Mouse (Mus musculus) intestine, postnatal 0 days (tissue): ENCODE data around the gene Dcaf8. TPM values are rescaled to one million over a fixed set of nuclear protein-coding genes. Genes with fewer than 3 reads are reported as not detected.

Experiments
- ATAC-seq: fragments of 200-750 bp; cut with Nextera tagmentation; 2 replicates; pipeline ENCODE4 v1.8.0; 2017; ENCODE audit warnings: mild to moderate bottlenecking, moderate TSS enrichment, moderate library complexity
- H3K27ac ChIP-seq: fragments of 300-500 bp; sonication (generic); 2 replicates; pipeline ENCODE4 v1.5.1; 2014; ENCODE audit warnings: mild to moderate bottlenecking, low read depth, low read length, moderate library complexity
- H3K27me3 ChIP-seq: fragments of 300-500 bp; sonication (generic); replicated peaks from 2 replicates; pipeline ENCODE4 v1.6.1; 2014; ENCODE audit warnings: low read length, mixed read lengths; ENCODE audit not compliant: control insufficient read depth, insufficient read depth
- H3K36me3 ChIP-seq: fragments of 300-500 bp; sonication (generic); 2 replicates; pipeline ENCODE4 v1.6.1; 2014; ENCODE audit warnings: mild to moderate bottlenecking, moderate library complexity; ENCODE audit not compliant: control insufficient read depth, insufficient read depth
- H3K4me1 ChIP-seq: fragments of 300-500 bp; sonication (generic); replicated peaks from 2 replicates; pipeline ENCODE4 v1.6.1; 2014; ENCODE audit warnings: antibody characterized with exemption, low read length, mixed read lengths; ENCODE audit not compliant: control insufficient read depth, insufficient read depth
- H3K4me2 ChIP-seq: fragments of 300-500 bp; sonication (generic); replicated peaks from 2 replicates; pipeline ENCODE4 v1.6.1; 2014; ENCODE audit warnings: low read depth, mild to moderate bottlenecking, moderate library complexity
- H3K4me3 ChIP-seq: fragments of 300-500 bp; sonication (generic); 2 replicates; pipeline ENCODE4 v1.5.1; 2014; ENCODE audit warnings: low read depth, low read length
- H3K9ac ChIP-seq: fragments of 300-500 bp; sonication (generic); 2 replicates; pipeline ENCODE4 v1.6.1; 2014; ENCODE audit warnings: mild to moderate bottlenecking, low read depth, low read length
- H3K9me3 ChIP-seq: fragments of 300-500 bp; sonication (generic); 2 replicates; pipeline ENCODE4 v1.6.1; 2016; ENCODE audit warnings: mixed run types; ENCODE audit not compliant: control insufficient read depth
- CTCF ChIP-seq: sonication (generic); IDR thresholded peaks from 2 replicates; pipeline ENCODE4 v1.5.1; 2016; ENCODE audit warnings: low read depth, mild to moderate bottlenecking, control low read depth, antibody characterized with exemption, moderate library complexity
- WGBS: fragments of 180-500 bp; shearing (Covaris S2); extraction: QIAGEN DNeasy Blood & Tissue Kit; methylation state at CpG from one replicate; pipeline ENCODE4 v1.1.7; 2014; 5-methylcytosine and 5-hydroxymethylcytosine counted together
- polyA plus RNA-seq: library from polyadenylated mRNA; unstranded; fragments of >200 nt; fragmentation: Nextera tagmentation; extraction: Ambion mirVana; gene quantifications from 2 replicates; pipeline ENCODE4 v1.2.1, GENCODE M21; 2015

Gene Dcaf8
- 48.6 and 50.8 TPM in 2 replicates for polyA plus RNA-seq

DNA sequence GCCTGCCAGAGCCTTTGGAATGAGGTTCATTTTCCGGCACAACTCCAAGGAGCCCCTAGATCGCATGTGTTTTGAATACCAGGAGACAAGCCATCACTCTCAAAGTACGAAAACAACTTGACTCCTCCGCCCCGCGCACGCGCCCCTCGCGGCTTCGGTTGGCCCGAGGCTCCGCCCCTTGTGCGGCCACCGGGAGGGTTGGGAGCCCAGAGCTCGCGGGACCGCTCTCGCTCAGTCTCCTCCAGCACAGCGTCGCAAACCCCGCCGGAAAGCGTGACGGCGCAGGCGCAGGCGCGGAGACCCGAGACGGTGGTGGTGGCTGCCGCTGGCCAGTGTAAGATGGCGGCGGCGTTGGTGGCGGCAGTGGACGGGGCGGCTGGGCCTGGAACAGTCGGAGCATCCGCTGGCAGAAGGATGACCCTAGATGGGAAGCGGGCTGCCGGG, at the start of gene Dcaf8:
Gene Dcaf8 (plus strand): TSS at position 250 of the 444 bp plus-strand sequence.
- H3K9ac ChIP-seq, result peak within 1 kb of the TSS; percentile 99
- H3K9me3 ChIP-seq, result no peaks in the 10 kb centered on the region
- H3K27me3 ChIP-seq, result no peaks in the 10 kb centered on the region
- peak within 1 kb of the TSS; percentile 96 for H3K27ac ChIP-seq
- H3K4me3 ChIP-seq, result peak within 1 kb of the TSS; percentile 95
- peaks cover 18% of the 10 kb centered on the region; the same call in 1 of the 2 replicates for H3K36me3 ChIP-seq
- 0 out of 2 replicates have a peak, but pooled peaks cover 5% of the 10 kb centered on the region for H3K4me1 ChIP-seq
- peak within 1 kb of the TSS; percentile 73 for H3K4me2 ChIP-seq
- no peak for TF ChIP-seq CTCF
- WGBS, result under 1% methylated on average over 41 of the region's 42 CpGs
- peak; percentile 99 for ATAC-seq

- H3K4me1 ChIP-seq, result no peaks in the 10 kb centered on the region
- 30% methylated on average over 6 of the region's 6 CpGs for WGBS
- H3K9ac ChIP-seq, result no peak overlapping the region
- no peak for TF ChIP-seq CTCF
- no peak overlapping the region; the same call in 1 of the 2 replicates for H3K4me2 ChIP-seq
- ATAC-seq, result peak; percentile 89
- peaks cover 76% of the 10 kb centered on the region for H3K36me3 ChIP-seq
- H3K27ac ChIP-seq, result peak overlapping the region; percentile 54
- no peak overlapping the region for H3K4me3 ChIP-seq
- H3K9me3 ChIP-seq, result no peaks in the 10 kb centered on the region
- no peaks in the 10 kb centered on the region for H3K27me3 ChIP-seq
Measured at GRCm38 (mm10) chr1:172099325-172100033, 48.4 kb upstream of the Dcaf8 start.

GRCm38 (mm10) chr1:172103619-172104018, 44.3 kb upstream of the Dcaf8 start:
- H3K4me3 ChIP-seq, result no peak overlapping the region
- WGBS, result 80% methylated on average over 4 of the region's 4 CpGs
- H3K27ac ChIP-seq, result no peak overlapping the region
- TF ChIP-seq CTCF, result no peak
- H3K36me3 ChIP-seq, result peaks cover 82% of the 10 kb centered on the region
- ATAC-seq, result no peak
- no peaks in the 10 kb centered on the region for H3K27me3 ChIP-seq
- no peaks in the 10 kb centered on the region for H3K4me1 ChIP-seq
- no peak overlapping the region for H3K9ac ChIP-seq
- H3K9me3 ChIP-seq, result no peaks in the 10 kb centered on the region
- H3K4me2 ChIP-seq, result no peak overlapping the region

GRCm38 (mm10) chr1:172105101-172105500, 42.8 kb upstream of the Dcaf8 start:
- ATAC-seq, result no peak
- H3K4me1 ChIP-seq, result no peaks in the 10 kb centered on the region
- H3K9ac ChIP-seq, result no peak overlapping the region
- peak; percentile 52 for TF ChIP-seq CTCF
- H3K27ac ChIP-seq, result no peak overlapping the region
- H3K4me3 ChIP-seq, result no peak overlapping the region
- WGBS, result 64% methylated on average over 11 of the region's 11 CpGs
- H3K36me3 ChIP-seq, result peaks cover 94% of the 10 kb centered on the region
- no peaks in the 10 kb centered on the region for H3K9me3 ChIP-seq
- no peaks in the 10 kb centered on the region for H3K27me3 ChIP-seq
- no peak overlapping the region for H3K4me2 ChIP-seq

GRCm38 (mm10) chr1:172107777-172108477, 40.0 kb upstream of the Dcaf8 start:
- Histone ChIP-seq H3K36me3 (peaks cover 94% of the 10 kb centered on the region), H3K9me3 (no peaks in the 10 kb centered on the region), H3K9ac (no peak overlapping the region), H3K4me2 (no peak overlapping the region), H3K27me3 (no peaks in the 10 kb centered on the region), H3K27ac (no peak overlapping the region), H3K4me1 (no peaks in the 10 kb centered on the region), H3K4me3 (no peak overlapping the region)
- no peak for ATAC-seq
- WGBS, result 84% methylated on average over 10 of the region's 10 CpGs
- no peak for TF ChIP-seq CTCF

DNA sequence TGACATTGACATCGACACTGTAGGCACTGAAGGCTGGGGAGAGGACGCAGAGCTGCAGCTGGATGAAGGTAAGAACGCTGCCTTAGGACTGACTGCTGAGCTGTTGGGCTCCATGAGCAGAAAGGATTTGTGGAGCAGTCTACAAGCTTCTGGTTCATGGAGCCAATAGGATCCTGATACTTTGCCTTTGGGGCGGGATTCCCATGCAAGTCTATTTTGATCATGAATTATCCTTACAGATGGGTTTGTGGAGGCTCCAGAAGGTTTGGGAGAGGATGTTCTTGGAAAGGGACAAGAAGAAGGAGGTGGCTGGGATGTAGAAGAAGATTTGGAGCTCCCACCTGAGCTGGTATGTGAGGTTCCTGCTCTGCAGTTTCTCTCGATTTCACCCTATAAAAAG, 30.9 kb upstream of the Dcaf8 start:
- ATAC-seq, result no peak
- no peaks in the 10 kb centered on the region for H3K9me3 ChIP-seq
- TF ChIP-seq CTCF, result no peak
- 90% methylated on average over 5 of the region's 5 CpGs for WGBS
- H3K9ac ChIP-seq, result no peak overlapping the region
- no peak overlapping the region for H3K4me3 ChIP-seq
- H3K27ac ChIP-seq, result no peak overlapping the region
- no peaks in the 10 kb centered on the region for H3K27me3 ChIP-seq
- no peaks in the 10 kb centered on the region for H3K4me1 ChIP-seq
- peaks cover 99% of the 10 kb centered on the region for H3K36me3 ChIP-seq
- no peak overlapping the region for H3K4me2 ChIP-seq
